Mouse (Mus musculus) R1 (cell line): ENCODE measurements around the gene Ccm2l.

Experiments
- DNase-seq: peaks from one replicate; pipeline ENCODE4 v3.0.0-alpha.2; 2018; ENCODE audit warnings: low read depth, low spot score

Ccm2l gene

GRCm38 (mm10) chr2:153052700-153053351, 12.9 kb upstream of the Ccm2l start:
- DNase-seq = peak; percentile 61

GRCm38 (mm10) chr2:153053896-153054295, 11.9 kb upstream of the Ccm2l start:
- no peak for DNase-seq

GRCm38 (mm10) chr2:153055270-153055920, 10.4 kb upstream of the Ccm2l start:
- peak; percentile 65 for DNase-seq

- DNase-seq = no peak
Measured at GRCm38 (mm10) chr2:153058365-153058764, 7.4 kb upstream of the Ccm2l start.

- peak; percentile 72 for DNase-seq
Measured at GRCm38 (mm10) chr2:153060216-153060615, 5.5 kb upstream of the Ccm2l start.

- no peak for DNase-seq
Measured at GRCm38 (mm10) chr2:153063394-153063793, 2.4 kb upstream of the Ccm2l start.

- no peak for DNase-seq
Measured at GRCm38 (mm10) chr2:153064190-153064970, 1.4 kb upstream of the Ccm2l start.

GRCm38 (mm10) chr2:153066991-153067390, 1.2 kb downstream of the Ccm2l start:
- DNase-seq = no peak

- DNase-seq = peak; percentile 81
Measured at GRCm38 (mm10) chr2:153070762-153071490, 5.2 kb downstream of the Ccm2l start.

GRCm38 (mm10) chr2:153071491-153072184, 5.9 kb downstream of the Ccm2l start:
- DNase-seq = no peak

- no peak for DNase-seq
Measured at GRCm38 (mm10) chr2:153074651-153075050, 8.9 kb downstream of the Ccm2l start.

- peak; percentile 29 for DNase-seq
Measured at GRCm38 (mm10) chr2:153075961-153076360, 10.2 kb downstream of the Ccm2l start.

- peak; percentile 97 for DNase-seq
Measured at GRCm38 (mm10) chr2:153080841-153081523, 15.2 kb downstream of the Ccm2l start.

- no peak for DNase-seq
Measured at GRCm38 (mm10) chr2:153081866-153082265, 16.1 kb downstream of the Ccm2l start.

- DNase-seq = peak; percentile 39
Measured at GRCm38 (mm10) chr2:153083275-153083674, 17.5 kb downstream of the Ccm2l start.

- no peak for DNase-seq
Measured at GRCm38 (mm10) chr2:153083824-153084223, 18.1 kb downstream of the Ccm2l start.

- DNase-seq = peak; percentile 62
Measured at GRCm38 (mm10) chr2:153084261-153084976, 18.7 kb downstream of the Ccm2l start.

GRCm38 (mm10) chr2:153085556-153085955, 19.8 kb downstream of the Ccm2l start:
- DNase-seq = no peak

- DNase-seq = no peak
Measured at GRCm38 (mm10) chr2:153086166-153086565, 20.4 kb downstream of the Ccm2l start.

- no peak for DNase-seq
Measured at GRCm38 (mm10) chr2:153087091-153087490, 21.3 kb downstream of the Ccm2l start.
